Mouse (Mus musculus): ENCODE measurements around the gene Kcnc1.

DNA sequence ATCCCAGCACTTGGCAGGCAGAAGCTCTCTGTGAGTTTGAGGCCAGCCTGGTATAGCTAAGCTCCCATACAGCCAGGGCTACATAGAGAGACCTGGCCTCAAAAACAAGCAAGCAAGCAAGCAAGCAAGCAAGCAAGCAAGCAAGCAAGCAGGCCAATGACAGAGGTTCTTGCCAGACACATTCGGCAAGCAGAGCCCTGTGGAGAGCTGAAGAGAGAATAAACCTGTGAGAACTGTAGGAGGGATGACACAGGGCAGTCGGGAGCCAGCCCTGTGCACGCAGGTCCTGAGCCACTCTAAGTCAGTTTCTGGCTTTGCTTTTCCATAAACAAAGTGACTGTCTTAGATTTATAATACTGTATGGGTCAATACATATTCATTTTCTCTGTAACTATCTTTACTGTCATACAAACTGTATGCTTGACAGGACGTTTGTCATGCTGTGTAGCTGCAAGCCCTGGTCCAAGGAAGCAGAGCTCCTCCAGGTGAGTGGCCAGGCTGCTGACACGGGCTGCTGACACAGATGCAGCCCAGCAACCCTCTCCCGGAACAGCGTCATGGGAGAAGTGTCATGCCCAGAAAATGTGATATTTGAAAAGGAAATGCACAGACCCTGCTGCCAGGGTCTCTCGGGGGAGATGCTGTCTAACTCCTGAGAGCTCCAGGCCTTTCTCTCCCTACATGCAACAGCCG is 51.3 kb downstream of the Kcnc1 start:
- TF ChIP-seq USF2 (conservative IDR thresholded peaks at IDR 0.05; ENCODE audit: low read depth, low read length) (no peak), POLR2A (IDR thresholded peaks at IDR 0.05; ENCODE audit: low read depth, low read length) (no peak), MAX (IDR thresholded peaks at IDR 0.05; ENCODE audit: low read length) (no peak), IRF4 (IDR thresholded peaks at IDR 0.05; ENCODE audit: low read depth, low read length) (no peak), CTCF (conservative IDR thresholded peaks at IDR 0.05 in 1 of 2, IDR thresholded peaks at IDR 0.05 in 1 of 2; ENCODE audit: low read depth in 2 of 2, low read length in 2 of 2) (no peak)

All from CH12.LX (cell line).